Mouse (Mus musculus): ENCODE measurements around the gene Elp6.
A peak's percentile ranks its signal among the peaks of the same experiment; 100 is the strongest.

Gene Elp6

GRCm38 (mm10) chr9:110304969-110305651 is at the start of gene Elp6:
TSS of gene Elp6 (plus strand) at chr9:110305173.
- peak; percentile 93 for DNase-seq

GRCm38 (mm10) chr9:110255407-110256019 is 49.5 kb upstream of the Elp6 start:
- no peak for DNase-seq

DNA sequence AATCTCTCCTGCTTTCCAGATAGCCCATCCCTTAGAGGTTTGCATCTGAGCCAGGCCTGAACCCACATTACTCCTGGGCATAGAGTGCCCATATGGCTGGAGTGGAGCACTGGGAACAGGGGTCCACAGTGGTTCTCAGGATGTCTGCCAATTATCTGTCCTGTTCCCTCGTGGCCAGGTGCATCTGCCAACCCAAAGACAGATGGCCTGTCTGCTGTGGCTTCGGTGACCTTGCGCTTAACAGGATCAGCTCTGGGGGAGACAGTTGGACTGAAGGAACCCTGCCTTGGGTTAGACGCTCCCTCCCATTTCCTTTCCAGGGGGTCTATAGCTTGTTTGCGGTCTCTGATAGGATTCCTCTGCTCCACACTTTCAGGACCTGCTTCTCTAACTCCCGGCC is 46.3 kb upstream of the Elp6 start:
- DNase-seq, result no peak

- no peak for DNase-seq
Measured at GRCm38 (mm10) chr9:110259118-110259517, 45.9 kb upstream of the Elp6 start.

- no peak for DNase-seq
Measured at GRCm38 (mm10) chr9:110263181-110263580, 41.8 kb upstream of the Elp6 start.

DNA sequence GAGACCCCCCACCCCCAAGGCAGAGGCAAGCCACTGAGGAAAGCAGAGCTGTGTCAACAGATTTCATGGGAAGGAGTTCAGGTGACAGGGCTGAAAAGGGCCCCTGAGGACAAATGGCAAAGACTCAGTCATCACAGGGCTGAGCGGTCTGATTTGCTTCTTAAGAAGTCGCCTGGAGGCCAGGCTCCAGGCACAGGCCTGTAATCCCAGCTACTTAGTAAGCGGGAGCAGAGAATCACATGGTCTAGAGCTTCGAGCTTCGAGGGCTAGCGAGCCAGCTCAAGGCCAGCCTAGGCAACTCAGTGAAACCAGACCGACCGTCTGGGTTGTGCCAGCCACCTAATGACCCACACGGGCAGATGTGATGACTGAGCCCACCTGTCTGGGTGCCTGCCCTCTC is 40.0 kb upstream of the Elp6 start:
- no peak for DNase-seq

DNA sequence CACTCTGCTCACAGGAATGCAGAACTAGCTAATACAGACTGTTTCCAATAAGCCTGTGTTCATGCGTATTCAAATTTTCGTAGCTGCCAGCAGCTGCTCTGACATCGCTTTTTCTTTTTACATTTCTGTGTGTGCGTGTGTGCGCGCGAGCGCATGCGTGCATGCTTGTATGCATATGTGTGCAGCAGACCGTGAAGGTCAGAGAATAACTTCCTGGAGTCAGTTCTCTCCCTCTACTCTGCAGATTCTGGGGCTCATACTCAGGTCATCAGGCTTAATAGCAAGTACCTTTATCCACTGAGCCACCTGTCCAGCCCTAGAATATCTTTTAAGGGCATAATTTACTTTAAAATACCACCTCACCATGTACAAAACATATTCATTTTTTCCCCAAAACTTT is 36.6 kb upstream of the Elp6 start:
- DNase-seq, result no peak

GRCm38 (mm10) chr9:110272330-110272729 is 32.6 kb upstream of the Elp6 start:
- DNase-seq, result no peak

- no peak for DNase-seq
Measured at GRCm38 (mm10) chr9:110273507-110273906, 31.5 kb upstream of the Elp6 start.

DNA sequence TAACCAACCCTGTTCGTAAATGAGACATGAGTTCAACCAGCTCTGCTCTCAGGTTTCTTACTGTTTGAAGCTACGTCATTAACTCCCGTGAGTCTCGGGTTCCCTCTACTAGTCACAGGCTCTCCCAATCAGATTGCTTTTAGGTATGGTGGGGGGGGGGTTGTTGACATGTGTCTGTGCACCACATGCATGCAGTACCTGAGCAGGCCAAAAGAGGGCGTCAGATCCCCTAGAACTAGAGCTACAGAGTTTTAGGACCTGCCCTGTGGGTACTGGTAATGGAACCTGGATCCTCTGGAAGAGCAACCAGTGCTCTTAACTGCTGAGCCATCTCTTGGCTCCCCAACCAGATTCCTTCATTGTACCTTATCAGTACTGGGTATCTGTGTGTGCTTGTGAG is 29.1 kb upstream of the Elp6 start:
- DNase-seq, result no peak

- DNase-seq, result peak; percentile 70
Measured at GRCm38 (mm10) chr9:110277431-110277881, 27.5 kb upstream of the Elp6 start.

DNA sequence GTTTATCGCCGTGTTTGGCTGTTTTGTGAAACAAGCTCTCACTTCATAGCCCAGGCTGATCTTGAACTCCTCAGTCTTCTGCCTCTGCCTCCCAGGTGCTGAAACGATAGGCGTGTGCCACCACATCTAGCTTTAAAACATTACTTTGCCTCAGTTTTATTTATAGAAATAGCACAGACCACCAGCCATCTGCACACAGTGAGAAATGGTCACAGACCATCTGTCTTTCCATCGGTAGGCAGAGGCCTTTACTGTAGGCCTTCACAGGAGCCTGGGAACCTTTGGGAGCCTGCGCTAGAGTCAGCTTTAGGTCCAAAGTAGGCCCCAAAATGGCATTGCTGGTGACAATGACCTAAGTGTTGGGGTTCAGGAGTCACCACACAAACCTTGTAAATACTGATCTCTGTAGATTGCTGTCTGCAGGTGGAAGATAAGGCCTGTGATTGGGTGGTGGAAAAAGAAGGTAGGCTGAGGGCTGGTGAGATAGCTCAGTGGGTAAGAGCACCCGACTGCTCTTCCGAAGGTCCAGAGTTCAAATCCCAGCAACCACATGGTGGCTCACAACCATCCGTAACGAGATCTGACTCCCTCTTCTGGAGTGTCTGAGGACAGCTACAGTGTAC is 20.8 kb upstream of the Elp6 start:
- no peak for DNase-seq

DNA sequence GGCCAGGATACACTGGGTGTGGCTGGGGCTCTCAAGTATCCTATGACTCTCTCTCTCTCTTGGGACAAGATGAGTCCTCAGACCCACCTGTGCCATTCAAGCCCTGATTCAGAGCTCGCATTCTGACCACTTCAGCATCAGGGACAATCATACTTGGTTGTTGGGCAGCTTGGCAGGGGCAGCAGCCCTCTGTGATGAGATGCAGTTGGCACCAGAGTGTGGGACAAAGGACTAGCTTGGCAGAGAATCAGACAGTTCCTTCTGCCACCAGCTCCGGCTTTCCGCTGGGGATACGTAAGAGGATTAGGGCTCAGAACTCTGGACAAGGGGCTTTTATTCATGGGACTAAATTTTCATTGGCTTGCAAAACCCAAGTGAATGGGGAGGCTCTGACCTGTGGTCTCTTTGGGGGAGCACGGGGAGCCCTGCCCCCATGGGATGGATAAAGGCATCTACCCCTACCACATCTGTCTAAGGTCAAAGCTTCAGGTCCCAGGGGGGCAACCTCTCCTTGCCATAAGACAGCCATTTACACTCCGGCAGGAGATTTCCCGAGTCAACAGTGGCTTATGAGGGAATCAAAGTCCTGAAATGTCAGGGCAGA is 17.6 kb upstream of the Elp6 start:
- DNase-seq, result peak; percentile 64

GRCm38 (mm10) chr9:110293254-110293718 is 11.7 kb upstream of the Elp6 start:
- DNase-seq, result peak; percentile 39

- DNase-seq, result peak; percentile 55
Measured at GRCm38 (mm10) chr9:110293873-110294415, 11.0 kb upstream of the Elp6 start.

- no peak for DNase-seq
Measured at GRCm38 (mm10) chr9:110294786-110295185, 10.2 kb upstream of the Elp6 start.

DNA sequence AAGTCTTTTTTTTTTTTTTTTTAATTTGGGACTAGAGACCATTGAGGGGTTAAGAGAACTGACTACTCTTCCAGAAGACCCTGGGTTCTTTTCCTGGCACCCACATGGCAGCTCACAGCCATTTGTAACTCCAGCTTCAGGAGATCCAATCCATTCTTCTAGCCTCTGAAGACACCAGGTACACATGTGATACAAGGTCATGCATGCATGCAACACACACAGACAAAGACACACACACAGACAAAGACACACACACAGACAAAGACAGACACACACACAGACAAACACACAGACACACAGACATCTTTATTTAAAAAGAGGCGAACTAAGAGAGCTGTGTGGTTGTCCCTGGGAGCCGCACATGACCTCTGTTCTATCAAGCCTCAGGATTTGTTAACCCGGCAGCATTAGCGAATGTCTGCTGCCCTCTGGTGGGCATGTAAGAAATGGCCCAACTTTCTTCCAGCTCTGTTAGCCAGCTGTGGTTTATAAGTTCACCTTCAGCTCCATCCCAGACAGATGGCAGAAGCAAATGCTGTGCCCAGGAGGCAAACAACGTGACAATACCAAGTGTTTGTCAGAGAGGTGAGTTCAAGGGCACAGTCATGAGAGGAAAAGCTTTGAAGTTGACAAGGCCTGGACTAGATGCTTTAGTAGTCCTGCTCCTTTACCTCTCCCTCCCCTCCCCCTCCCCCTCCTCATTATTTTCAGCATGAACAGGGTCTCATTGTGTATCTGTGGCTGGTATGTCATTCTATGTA is 7.9 kb upstream of the Elp6 start:
- peak; percentile 83 for DNase-seq

DNA sequence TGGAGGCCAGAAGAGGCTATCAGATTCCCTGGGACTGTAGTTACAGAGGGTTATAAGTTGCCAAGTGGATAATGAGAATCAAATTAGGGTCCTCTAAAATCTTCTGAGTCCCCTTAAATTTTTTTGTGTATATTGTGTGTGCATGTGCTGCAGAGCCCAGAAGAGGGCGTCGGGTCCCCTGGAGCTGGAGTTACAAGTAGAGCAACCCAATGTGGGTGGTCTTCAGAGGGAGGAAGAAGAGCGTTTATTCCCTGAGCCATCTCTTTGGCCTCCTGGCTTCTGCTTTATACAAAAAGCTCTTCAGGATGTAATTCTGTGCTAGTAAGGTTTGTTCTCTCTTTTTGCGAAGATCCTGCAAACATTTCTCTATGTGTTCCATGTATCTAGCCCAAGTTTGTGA is 457 bp upstream of the Elp6 start:
- DNase-seq, result no peak

DNA sequence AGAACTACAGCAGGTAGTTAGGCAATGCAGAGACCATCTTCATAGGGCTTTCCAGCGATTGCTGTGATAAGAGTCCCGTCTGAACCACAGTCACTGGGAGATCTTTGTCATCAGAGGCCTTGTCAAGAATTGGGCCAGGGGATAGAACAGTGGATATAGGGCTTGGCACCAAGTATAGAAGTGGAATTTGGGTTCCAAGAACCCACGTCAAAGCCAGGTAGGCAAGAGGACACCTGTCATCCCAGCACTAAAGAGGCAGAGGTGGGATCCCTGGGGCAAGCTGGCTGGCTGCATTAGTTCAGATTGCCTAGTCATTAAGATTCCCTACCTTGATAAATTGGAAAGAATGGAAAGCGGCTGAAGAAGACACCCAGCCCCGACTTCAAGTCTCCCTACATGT is 1.4 kb downstream of the Elp6 start:
- no peak for DNase-seq

DNA sequence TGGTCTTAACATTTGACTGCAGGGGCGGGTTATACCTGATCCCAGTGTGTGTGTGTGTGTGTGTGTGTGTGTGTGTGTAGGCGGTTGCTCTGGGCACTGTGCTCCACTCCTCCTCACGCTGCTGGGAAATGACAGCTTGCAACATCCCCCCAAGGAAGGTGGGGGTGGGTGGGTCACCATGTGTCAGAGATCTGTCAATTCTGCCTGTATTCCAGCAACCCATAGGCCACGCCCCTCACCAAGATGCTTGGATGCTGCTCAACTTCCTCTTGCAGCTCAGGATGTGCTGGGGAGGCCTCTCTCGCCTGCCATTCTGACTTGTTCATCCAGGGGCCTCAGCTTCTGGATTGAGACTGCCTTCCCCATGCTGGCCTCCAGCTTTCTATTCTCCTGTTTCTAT is 9.7 kb downstream of the Elp6 start:
- no peak for DNase-seq

DNA sequence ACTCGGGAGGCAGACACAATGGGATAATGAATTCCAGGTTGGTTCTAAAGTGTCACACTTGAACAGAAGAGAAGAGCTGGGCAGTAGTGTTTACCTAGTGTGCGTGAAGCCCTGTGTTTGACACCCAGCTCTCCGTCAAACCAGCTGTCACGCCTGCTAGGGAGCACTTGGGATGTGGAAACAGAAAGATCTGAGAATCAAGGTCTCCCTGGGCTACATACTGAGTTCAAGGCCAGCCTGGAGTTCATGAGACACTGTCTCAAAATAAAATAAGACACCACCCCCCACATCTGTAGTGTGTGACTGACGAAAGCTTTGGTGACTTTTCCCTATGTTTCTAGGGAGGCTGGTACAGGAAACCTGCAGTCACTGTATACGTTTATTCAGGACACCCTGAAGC is 10.4 kb downstream of the Elp6 start:
- DNase-seq, result no peak

DNA sequence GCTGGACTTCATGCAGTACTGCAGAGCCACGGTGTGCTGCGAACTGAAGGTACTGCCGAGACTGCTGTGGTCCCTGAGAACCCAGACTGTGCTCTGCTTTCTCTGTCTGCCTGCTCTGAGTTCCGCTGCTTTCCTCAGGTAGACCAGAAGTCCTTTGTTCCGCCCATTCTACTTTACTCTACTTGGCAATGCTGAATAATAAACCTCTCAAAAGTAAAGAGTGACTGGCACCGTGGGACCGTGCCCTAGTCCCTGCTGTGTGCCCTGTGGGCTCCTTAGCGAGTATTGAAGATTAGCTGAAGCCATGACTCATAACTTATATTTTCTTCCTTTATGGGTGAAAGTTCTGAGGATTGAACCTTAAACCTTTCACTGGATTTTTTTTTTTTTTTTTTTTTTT is 10.9 kb downstream of the Elp6 start:
- DNase-seq, result no peak

- no peak for DNase-seq
Measured at GRCm38 (mm10) chr9:110316503-110316902, 11.5 kb downstream of the Elp6 start.
